Mouse (Mus musculus): Measurements from ENCODE around the gene Comtd1. TPM values are rescaled to one million over a fixed set of nuclear protein-coding genes. Genes with fewer than 3 reads are reported as not detected.

Gene Comtd1
- polyA plus RNA-seq, 1 experiment from 2014 or later = 55.0 TPM

DNA sequence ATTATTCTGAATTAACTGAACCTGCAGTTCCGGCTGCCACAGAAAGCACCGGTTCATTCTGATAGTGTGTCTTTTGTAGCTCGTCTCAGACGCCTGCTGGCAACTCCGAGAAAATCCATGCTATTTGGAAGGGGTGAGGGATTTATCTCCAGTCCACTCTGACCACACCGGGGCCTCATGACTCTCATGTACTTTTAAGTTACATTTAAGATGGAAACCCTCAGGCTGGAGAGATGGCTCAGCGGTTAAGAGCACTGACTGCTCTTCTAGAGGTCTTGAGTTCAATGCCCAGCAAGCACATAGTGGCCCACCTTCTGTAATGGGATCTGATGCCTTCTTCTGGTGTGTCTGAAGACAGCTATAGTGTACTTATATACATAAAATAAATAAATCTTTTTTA, 26.5 kb downstream of the Comtd1 start:
- Histone ChIP-seq H3K4me2 (ENCODE audit: low read depth, low read length) (no peak overlapping the region), H3K9ac (replicated peaks; ENCODE audit: low read depth, low read length) (no peak overlapping the region), H3K36me3 (ENCODE audit: control insufficient read depth, insufficient read depth, low read length) (no peaks in the 10 kb centered on the region), H3K27ac (ENCODE audit: low read depth, low read length) (no peak overlapping the region), H3K27me3 (ENCODE audit: control insufficient read depth, insufficient read depth, low read length) (no peaks in the 10 kb centered on the region), H3K4me3 (ENCODE audit: low read depth, low read length) (no peak overlapping the region), H3K9me3 (ENCODE audit: control insufficient read depth, low read length) (no peaks in the 10 kb centered on the region), H3K4me1 (ENCODE audit: control insufficient read depth, insufficient read depth, low read length) (no peaks in the 10 kb centered on the region)
- WGBS = 76% methylated on average over 7 of the region's 7 CpGs
- ATAC-seq (ENCODE audit: low read depth) = no peak

DNA sequence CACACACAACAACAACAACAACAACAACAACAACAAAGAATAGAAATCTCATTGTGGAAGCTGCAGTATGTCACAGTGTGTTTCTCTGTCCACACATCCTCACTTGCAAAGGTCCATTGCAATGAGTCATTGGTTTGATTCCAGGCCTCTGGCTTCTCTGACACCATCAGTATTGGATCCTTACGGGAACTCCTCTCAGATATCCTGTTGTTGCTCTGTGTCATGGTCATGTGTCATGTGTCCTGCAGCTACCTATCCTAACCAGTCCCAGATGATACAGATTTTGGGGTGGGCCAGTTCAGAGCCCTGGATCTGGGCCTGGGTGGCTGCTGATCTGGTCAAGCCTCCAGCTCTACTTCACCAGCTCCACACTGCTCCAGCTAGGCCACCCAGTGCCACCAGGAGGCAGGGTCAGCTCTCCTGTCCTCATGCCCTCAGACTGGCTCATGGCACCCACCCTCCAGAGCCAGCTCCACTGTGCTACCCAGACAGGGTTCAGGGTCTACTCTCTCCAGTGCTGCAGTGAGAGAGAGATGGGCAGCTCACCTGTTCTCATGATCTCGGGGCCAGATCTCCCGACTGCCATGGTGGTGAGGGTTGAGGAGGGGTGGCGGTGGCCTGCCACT, 27.8 kb downstream of the Comtd1 start:
- H3K27me3 ChIP-seq (ENCODE audit: control insufficient read depth, insufficient read depth, low read length) = no peaks in the 10 kb centered on the region
- no peak overlapping the region for H3K4me3 ChIP-seq (ENCODE audit: low read depth, low read length)
- H3K9ac ChIP-seq (replicated peaks; ENCODE audit: low read depth, low read length) = no peak overlapping the region
- no peaks in the 10 kb centered on the region for H3K4me1 ChIP-seq (ENCODE audit: control insufficient read depth, insufficient read depth, low read length)
- H3K36me3 ChIP-seq (ENCODE audit: control insufficient read depth, insufficient read depth, low read length) = no peaks in the 10 kb centered on the region
- H3K4me2 ChIP-seq (ENCODE audit: low read depth, low read length) = no peak overlapping the region
- no peak overlapping the region for H3K27ac ChIP-seq (ENCODE audit: low read depth, low read length)
- 93% methylated on average over 4 of the region's 4 CpGs for WGBS
- no peak for ATAC-seq (ENCODE audit: low read depth)
- no peaks in the 10 kb centered on the region for H3K9me3 ChIP-seq (ENCODE audit: control insufficient read depth, low read length)

DNA sequence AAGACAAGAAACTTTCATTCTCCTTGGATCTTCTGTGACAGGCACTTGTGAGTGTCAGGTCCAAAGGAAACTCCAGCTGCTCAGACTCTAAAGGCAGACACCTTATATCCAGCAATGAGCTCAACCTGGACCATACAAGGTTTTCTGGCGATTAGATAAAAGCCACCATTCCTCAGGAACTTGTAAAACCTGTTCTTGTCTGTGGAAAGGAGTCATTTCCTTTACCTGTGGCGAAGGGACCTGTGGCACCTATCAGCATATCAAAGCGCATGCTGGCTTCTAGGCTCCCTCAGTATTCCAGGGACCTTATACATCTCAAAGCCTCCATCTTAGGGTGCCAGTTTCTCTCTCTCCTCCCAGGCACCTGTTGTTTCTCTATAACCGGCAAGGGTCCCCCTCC, 31.3 kb downstream of the Comtd1 start:
- Histone ChIP-seq H3K27ac (ENCODE audit: low read depth, low read length) (no peak overlapping the region), H3K36me3 (ENCODE audit: control insufficient read depth, insufficient read depth, low read length) (no peaks in the 10 kb centered on the region), H3K4me2 (ENCODE audit: low read depth, low read length) (no peak overlapping the region), H3K9me3 (ENCODE audit: control insufficient read depth, low read length) (no peaks in the 10 kb centered on the region), H3K4me1 (ENCODE audit: control insufficient read depth, insufficient read depth, low read length) (no peaks in the 10 kb centered on the region), H3K4me3 (ENCODE audit: low read depth, low read length) (no peak overlapping the region), H3K27me3 (ENCODE audit: control insufficient read depth, insufficient read depth, low read length) (no peaks in the 10 kb centered on the region), H3K9ac (replicated peaks; ENCODE audit: low read depth, low read length) (no peak overlapping the region)
- WGBS = 44% methylated on average over 4 of the region's 4 CpGs
- no peak for ATAC-seq (ENCODE audit: low read depth)

DNA sequence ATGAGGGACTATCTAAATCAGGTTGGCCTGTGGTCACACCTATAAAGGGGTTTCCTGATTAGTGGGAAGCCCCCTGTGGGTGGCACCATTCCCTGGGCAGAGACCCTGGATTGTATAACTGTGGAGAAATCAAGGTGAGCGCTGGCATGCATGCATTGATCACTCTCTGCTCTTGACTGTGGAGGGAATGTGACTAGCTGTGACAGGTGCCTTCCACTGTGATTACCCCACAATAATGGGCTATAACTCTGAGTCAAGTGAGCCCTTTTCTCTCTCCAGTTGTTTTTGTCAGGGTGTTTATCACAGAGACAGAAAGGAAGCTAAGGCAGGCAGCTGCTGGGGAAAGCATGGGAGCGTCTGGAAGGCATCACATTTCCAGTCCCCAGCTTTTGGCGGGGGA, 32.5 kb downstream of the Comtd1 start:
- ATAC-seq (ENCODE audit: low read depth) = no peak
- Histone ChIP-seq H3K36me3 (ENCODE audit: control insufficient read depth, insufficient read depth, low read length) (no peaks in the 10 kb centered on the region), H3K27me3 (ENCODE audit: control insufficient read depth, insufficient read depth, low read length) (no peaks in the 10 kb centered on the region), H3K27ac (ENCODE audit: low read depth, low read length) (no peak overlapping the region), H3K4me1 (ENCODE audit: control insufficient read depth, insufficient read depth, low read length) (no peaks in the 10 kb centered on the region), H3K4me2 (ENCODE audit: low read depth, low read length) (no peak overlapping the region), H3K9me3 (ENCODE audit: control insufficient read depth, low read length) (no peaks in the 10 kb centered on the region), H3K4me3 (ENCODE audit: low read depth, low read length) (no peak overlapping the region), H3K9ac (replicated peaks; ENCODE audit: low read depth, low read length) (no peak overlapping the region)
- WGBS = 65% methylated on average over 3 of the region's 3 CpGs

DNA sequence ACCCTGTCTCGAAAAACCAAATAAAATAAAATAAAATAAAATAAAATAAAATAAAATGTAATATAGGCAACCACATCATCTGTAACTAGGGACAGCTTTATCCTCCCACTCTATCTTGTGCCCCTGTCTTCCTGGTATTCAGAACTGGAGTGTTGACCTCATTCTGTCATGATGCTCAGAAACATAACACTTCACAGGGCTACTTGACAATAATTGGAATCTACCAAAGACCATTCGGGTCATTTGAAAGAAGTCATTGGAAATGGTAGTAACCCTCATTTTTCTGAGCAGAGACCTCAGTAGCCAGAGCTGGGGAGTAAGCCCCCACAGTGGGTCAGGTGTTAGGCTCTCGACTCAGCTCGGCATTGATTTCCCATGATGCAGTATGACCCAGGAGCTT, 34.2 kb downstream of the Comtd1 start:
- Histone ChIP-seq H3K4me3 (ENCODE audit: low read depth, low read length) (no peak overlapping the region), H3K36me3 (ENCODE audit: control insufficient read depth, insufficient read depth, low read length) (no peaks in the 10 kb centered on the region), H3K9me3 (ENCODE audit: control insufficient read depth, low read length) (no peaks in the 10 kb centered on the region), H3K4me1 (ENCODE audit: control insufficient read depth, insufficient read depth, low read length) (no peaks in the 10 kb centered on the region), H3K9ac (replicated peaks; ENCODE audit: low read depth, low read length) (no peak overlapping the region), H3K27me3 (ENCODE audit: control insufficient read depth, insufficient read depth, low read length) (no peaks in the 10 kb centered on the region), H3K27ac (ENCODE audit: low read depth, low read length) (no peak overlapping the region), H3K4me2 (ENCODE audit: low read depth, low read length) (no peak overlapping the region)
- ATAC-seq (ENCODE audit: low read depth) = no peak
- WGBS = 93% methylated on average over 4 of the region's 4 CpGs

DNA sequence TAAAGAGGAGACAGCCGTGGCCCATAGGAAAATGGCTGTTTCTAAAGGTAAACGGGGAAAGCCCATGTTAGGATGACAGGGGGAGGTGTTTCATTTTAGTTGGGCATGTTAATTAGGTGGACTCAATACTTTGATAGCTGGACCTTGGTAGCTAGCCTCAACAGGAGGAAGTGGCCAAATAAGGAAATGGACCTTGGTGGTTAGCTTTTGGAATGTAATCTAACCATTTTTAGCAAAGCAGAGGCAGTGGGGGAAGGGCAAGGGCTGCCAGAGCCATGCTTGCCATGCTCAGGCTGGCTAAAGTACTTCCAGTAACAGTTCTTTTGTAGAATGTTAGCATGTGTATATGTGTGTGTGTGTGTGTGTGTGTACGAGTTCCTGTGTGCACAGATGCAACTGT, 34.9 kb downstream of the Comtd1 start:
- H3K9me3 ChIP-seq (ENCODE audit: control insufficient read depth, low read length) = no peaks in the 10 kb centered on the region
- H3K36me3 ChIP-seq (ENCODE audit: control insufficient read depth, insufficient read depth, low read length) = no peaks in the 10 kb centered on the region
- no peaks in the 10 kb centered on the region for H3K4me1 ChIP-seq (ENCODE audit: control insufficient read depth, insufficient read depth, low read length)
- no peak overlapping the region for H3K4me2 ChIP-seq (ENCODE audit: low read depth, low read length)
- ATAC-seq (ENCODE audit: low read depth) = no peak
- H3K27me3 ChIP-seq (ENCODE audit: control insufficient read depth, insufficient read depth, low read length) = no peaks in the 10 kb centered on the region
- H3K4me3 ChIP-seq (ENCODE audit: low read depth, low read length) = no peak overlapping the region
- WGBS = 88% methylated on average over 3 of the region's 3 CpGs
- H3K27ac ChIP-seq (ENCODE audit: low read depth, low read length) = no peak overlapping the region
- no peak overlapping the region for H3K9ac ChIP-seq (replicated peaks; ENCODE audit: low read depth, low read length)

DNA sequence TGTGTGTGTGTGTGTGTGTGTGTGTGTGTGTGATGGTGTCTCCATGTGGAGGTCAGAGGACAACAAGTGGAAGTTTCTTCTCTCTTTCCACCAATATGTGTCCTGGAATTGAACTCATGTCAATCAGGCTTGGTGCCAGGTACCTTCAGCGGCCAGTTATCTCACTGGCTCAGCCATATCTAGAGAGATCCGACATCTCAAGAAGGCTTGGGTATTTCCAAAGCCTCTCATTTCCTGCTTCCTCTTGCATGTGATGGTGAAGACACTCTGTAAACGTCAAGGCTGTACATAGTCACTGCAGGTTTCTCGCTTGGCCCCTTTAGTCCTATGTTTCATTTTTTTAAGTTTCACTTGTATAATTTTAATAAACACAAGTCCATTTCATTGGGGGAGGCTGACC, 35.6 kb downstream of the Comtd1 start:
- H3K9me3 ChIP-seq (ENCODE audit: control insufficient read depth, low read length) = no peaks in the 10 kb centered on the region
- H3K4me3 ChIP-seq (ENCODE audit: low read depth, low read length) = no peak overlapping the region
- H3K36me3 ChIP-seq (ENCODE audit: control insufficient read depth, insufficient read depth, low read length) = no peaks in the 10 kb centered on the region
- H3K4me1 ChIP-seq (ENCODE audit: control insufficient read depth, insufficient read depth, low read length) = no peaks in the 10 kb centered on the region
- 89% methylated on average over 4 of the region's 4 CpGs for WGBS
- H3K27me3 ChIP-seq (ENCODE audit: control insufficient read depth, insufficient read depth, low read length) = no peaks in the 10 kb centered on the region
- H3K4me2 ChIP-seq (ENCODE audit: low read depth, low read length) = no peak overlapping the region
- H3K9ac ChIP-seq (replicated peaks; ENCODE audit: low read depth, low read length) = no peak overlapping the region
- ATAC-seq (ENCODE audit: low read depth) = no peak
- H3K27ac ChIP-seq (ENCODE audit: low read depth, low read length) = no peak overlapping the region

DNA sequence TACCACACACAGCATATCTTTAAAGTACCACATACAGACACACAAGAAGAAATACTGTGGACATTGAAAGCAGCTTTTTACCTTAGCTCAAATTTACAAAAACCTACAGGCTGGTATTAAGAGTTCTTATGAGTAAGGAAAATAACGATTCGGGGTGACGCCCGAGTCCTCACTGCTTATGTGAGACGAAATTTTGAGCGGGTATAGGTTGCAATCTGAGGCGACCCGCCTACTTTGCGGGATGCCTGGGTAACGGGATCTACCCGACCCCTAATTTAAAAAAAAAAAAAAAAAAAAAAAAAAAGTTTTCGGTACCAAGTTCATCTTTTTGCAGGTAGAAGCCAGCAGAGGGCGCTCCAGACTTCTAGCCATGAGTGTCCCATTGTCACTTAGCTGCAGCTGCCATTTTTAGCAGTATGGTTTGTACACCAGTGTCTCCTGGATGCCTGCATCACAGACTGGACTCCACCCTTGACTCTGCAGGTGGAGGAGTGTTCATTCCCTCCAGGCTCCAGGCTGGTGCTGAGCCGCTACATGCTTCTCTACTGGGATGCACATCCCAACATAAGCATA, 36.1 kb downstream of the Comtd1 start:
- Histone ChIP-seq H3K9me3 (ENCODE audit: control insufficient read depth, low read length) (no peaks in the 10 kb centered on the region), H3K36me3 (ENCODE audit: control insufficient read depth, insufficient read depth, low read length) (no peaks in the 10 kb centered on the region), H3K4me3 (ENCODE audit: low read depth, low read length) (no peak overlapping the region), H3K9ac (replicated peaks; ENCODE audit: low read depth, low read length) (no peak overlapping the region), H3K27me3 (ENCODE audit: control insufficient read depth, insufficient read depth, low read length) (no peaks in the 10 kb centered on the region), H3K4me2 (ENCODE audit: low read depth, low read length) (no peak overlapping the region), H3K4me1 (ENCODE audit: control insufficient read depth, insufficient read depth, low read length) (no peaks in the 10 kb centered on the region), H3K27ac (ENCODE audit: low read depth, low read length) (no peak overlapping the region)
- ATAC-seq (ENCODE audit: low read depth) = no peak
- WGBS = 25% methylated on average over 14 of the region's 14 CpGs

DNA sequence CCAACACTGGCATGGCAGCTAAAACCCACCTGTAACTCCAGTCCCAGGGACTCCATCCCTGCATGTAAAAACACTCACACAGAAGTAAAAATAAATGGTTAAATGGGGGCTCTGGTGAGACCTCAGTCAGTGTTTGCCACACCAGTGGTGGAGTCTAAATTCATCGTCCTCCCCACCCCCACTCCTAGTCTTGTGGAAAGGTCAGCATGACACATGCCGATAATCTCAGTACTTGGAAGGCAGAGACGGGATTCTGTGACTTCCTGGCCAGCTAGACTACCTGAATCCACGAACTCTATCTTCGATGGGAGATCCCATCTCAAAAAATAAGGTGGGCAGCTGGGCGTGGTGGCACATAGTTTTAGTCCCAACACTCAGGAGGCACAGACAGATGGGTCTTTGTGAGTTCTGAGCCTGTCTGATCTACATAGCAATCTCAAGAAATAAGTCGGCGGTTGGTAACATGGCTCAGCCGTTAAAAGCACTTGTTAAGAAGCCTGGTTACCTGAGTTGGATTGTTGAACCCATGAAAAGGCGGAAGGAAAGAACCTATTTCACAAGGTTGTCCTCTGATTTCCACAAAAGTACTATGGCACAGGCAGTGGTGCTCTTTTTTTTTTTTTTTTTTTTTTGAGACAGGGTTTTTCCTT, 36.9 kb downstream of the Comtd1 start:
- ATAC-seq (ENCODE audit: low read depth) = no peak
- Histone ChIP-seq H3K9me3 (ENCODE audit: control insufficient read depth, low read length) (no peaks in the 10 kb centered on the region), H3K9ac (replicated peaks; ENCODE audit: low read depth, low read length) (no peak overlapping the region), H3K4me3 (ENCODE audit: low read depth, low read length) (no peak overlapping the region), H3K27ac (ENCODE audit: low read depth, low read length) (no peak overlapping the region), H3K4me1 (ENCODE audit: control insufficient read depth, insufficient read depth, low read length) (no peaks in the 10 kb centered on the region), H3K4me2 (ENCODE audit: low read depth, low read length) (no peak overlapping the region), H3K27me3 (ENCODE audit: control insufficient read depth, insufficient read depth, low read length) (no peaks in the 10 kb centered on the region), H3K36me3 (ENCODE audit: control insufficient read depth, insufficient read depth, low read length) (no peaks in the 10 kb centered on the region)
- 91% methylated on average over 10 of the region's 10 CpGs for WGBS
